Mouse (Mus musculus): ENCODE measurements at regions not wholly inside any gene's neighbourhood (a gene's known extent, or its start where the extent isn't known, plus 50 kb on each side); places are given as distances from the start of the nearest gene placed in this dataset.

- DNase-seq (ENCODE audit: low spot score) = no peak
Observed at GRCm38 (mm10) chr7:72027006-72027405, 279.4 kb downstream of the Mctp2 start.

GRCm38 (mm10) chr7:72009115-72009514, 297.3 kb downstream of the Mctp2 start:
- no peak for DNase-seq (ENCODE audit: low spot score)

GRCm38 (mm10) chr7:72004311-72004710, 302.1 kb downstream of the Mctp2 start:
- no peak for DNase-seq (ENCODE audit: low spot score)

GRCm38 (mm10) chr7:71992526-71992925, 313.9 kb downstream of the Mctp2 start:
- no peak for DNase-seq (ENCODE audit: low spot score)

- no peak for DNase-seq (ENCODE audit: low spot score)
Observed at GRCm38 (mm10) chr7:71991835-71992234, 314.6 kb downstream of the Mctp2 start.

- no peak for DNase-seq (ENCODE audit: low spot score)
Observed at GRCm38 (mm10) chr7:71991206-71991605, 315.2 kb downstream of the Mctp2 start.

- no peak for DNase-seq (ENCODE audit: low spot score)
Observed at GRCm38 (mm10) chr7:71966015-71966414, 340.4 kb downstream of the Mctp2 start.

- peak; percentile 28 for DNase-seq (ENCODE audit: low spot score)
Observed at GRCm38 (mm10) chr7:71963456-71963855, 343.0 kb downstream of the Mctp2 start.

GRCm38 (mm10) chr7:71962851-71963250, 343.6 kb downstream of the Mctp2 start:
- no peak for DNase-seq (ENCODE audit: low spot score)

GRCm38 (mm10) chr7:71960453-71961230, 345.8 kb downstream of the Mctp2 start:
- DNase-seq (ENCODE audit: low spot score) = peak; percentile 45

GRCm38 (mm10) chr7:71946548-71946947, 359.9 kb downstream of the Mctp2 start:
- DNase-seq (ENCODE audit: low spot score) = no peak

GRCm38 (mm10) chr7:71943078-71944042, 363.0 kb downstream of the Mctp2 start:
- DNase-seq (ENCODE audit: low spot score) = no peak

GRCm38 (mm10) chr7:71937731-71938130, 368.7 kb downstream of the Mctp2 start:
- no peak for DNase-seq (ENCODE audit: low spot score)

- peak; percentile 53 for DNase-seq (ENCODE audit: low spot score)
Observed at GRCm38 (mm10) chr7:71936690-71937089, 369.7 kb downstream of the Mctp2 start.
